Mouse (Mus musculus) C2C12 (cell line): ENCODE results near the gene Pih1d1. TPM values are rescaled to one million over a fixed set of nuclear protein-coding genes. Genes with fewer than 3 reads are reported as not detected.

Source experiments
- H3K27me3 ChIP-seq: one replicate; pipeline ENCODE4 v1.6.1; 2011; ENCODE audit not compliant: control insufficient read depth, insufficient read depth, insufficient read length
- H3K36me3 ChIP-seq: one replicate; pipeline ENCODE4 v1.6.1; 2011; ENCODE audit not compliant: control insufficient read depth, insufficient read depth
- H3K4me3 ChIP-seq: one replicate; pipeline ENCODE4 v1.5.1; 2011; ENCODE audit warnings: mild to moderate bottlenecking, control low read depth; ENCODE audit not compliant: poor library complexity, insufficient read depth, severe bottlenecking
- H3K79me2 ChIP-seq: one replicate; pipeline ENCODE4 v1.6.1; 2011; ENCODE audit not compliant: control insufficient read depth, insufficient read depth
- H3K79me3 ChIP-seq: one replicate; pipeline ENCODE4 v1.6.1; 2011; ENCODE audit warnings: low read depth, control low read depth
- H3ac ChIP-seq: one replicate; pipeline ENCODE3; 2011; ENCODE audit warnings: low read depth; ENCODE audit not compliant: control insufficient read depth, insufficient read length
- CEBPB ChIP-seq: IDR thresholded peaks from one replicate; pipeline ENCODE4 v1.6.1; 2011; ENCODE audit warnings: low read depth, mild to moderate bottlenecking, control low read depth, moderate library complexity
- CTCF ChIP-seq: IDR thresholded peaks from one replicate; pipeline ENCODE4 v1.5.1; 2011; ENCODE audit not compliant: control insufficient read depth, insufficient read depth, insufficient read length
- FOSL1 ChIP-seq: IDR thresholded peaks from one replicate; pipeline ENCODE4 v1.8.0; 2011; ENCODE audit warnings: mild to moderate bottlenecking, low read length; ENCODE audit not compliant: poor library complexity, insufficient read depth, severe bottlenecking
- MAX ChIP-seq: IDR thresholded peaks from one replicate; pipeline ENCODE4 v1.6.1; 2011; ENCODE audit warnings: mild to moderate bottlenecking, control low read depth
- MYOD1 ChIP-seq: IDR thresholded peaks from one replicate; pipeline ENCODE4 v1.6.1; 2011; ENCODE audit warnings: low read depth; ENCODE audit not compliant: control insufficient read depth, insufficient read length
- MYOG ChIP-seq: IDR thresholded peaks from one replicate; pipeline ENCODE4 v1.6.1; 2011; ENCODE audit not compliant: control insufficient read depth, insufficient read length; ENCODE audit errors: extremely low read depth
- USF1 ChIP-seq: IDR thresholded peaks from one replicate; pipeline ENCODE4 v1.6.1; 2011; ENCODE audit warnings: low read depth, mild to moderate bottlenecking, control low read depth, moderate library complexity
- polyA plus RNA-seq: library from polyadenylated mRNA; unstranded; fragments of >200 nt; fragmentation: generic; extraction: Trizol; gene quantifications from one replicate; pipeline ENCODE4 v1.2.1, GENCODE M21; 2012; ENCODE audit warnings: missing spikeins

Pih1d1 gene
- polyA plus RNA-seq, 1 experiment: 129 TPM

GRCm38 (mm10) chr7:45163735-45164490 is 9.8 kb downstream of the Pih1d1 start, which contains the start of gene Slc17a7:
Slc17a7 (plus strand) TSS chr7:45163949.
- no peaks in the 10 kb centered on the region for H3K36me3 ChIP-seq
- H3ac ChIP-seq: peak within 1 kb of the TSS; percentile 33
- peaks cover 45% of the 10 kb centered on the region for H3K27me3 ChIP-seq
- TF ChIP-seq MYOG (no peak), FOSL1 (no peak), MYOD1 (no peak), CTCF (no peak), CEBPB (no peak), USF1 (no peak), MAX (no peak)
- no peaks in the 10 kb centered on the region for H3K79me2 ChIP-seq
- H3K4me3 ChIP-seq: no peak within 1 kb of the TSS
- no peaks in the 10 kb centered on the region for H3K79me3 ChIP-seq

GRCm38 (mm10) chr7:45164833-45165232 is 10.7 kb downstream of the Pih1d1 start:
- Histone ChIP-seq H3K36me3 (no peaks in the 10 kb centered on the region), H3K4me3 (no peak overlapping the region), H3K27me3 (peaks cover 52% of the 10 kb centered on the region), H3ac (no peak overlapping the region), H3K79me3 (no peaks in the 10 kb centered on the region), H3K79me2 (no peaks in the 10 kb centered on the region)
- no peak for TF ChIP-seq MYOG
- no peak for TF ChIP-seq CEBPB
- TF ChIP-seq MYOD1: no peak
- no peak for TF ChIP-seq CTCF
- no peak for TF ChIP-seq USF1
- no peak for TF ChIP-seq FOSL1
- TF ChIP-seq MAX: no peak

- no peak overlapping the region for H3ac ChIP-seq
- H3K4me3 ChIP-seq: no peak overlapping the region
- H3K36me3 ChIP-seq: no peaks in the 10 kb centered on the region
- TF ChIP-seq CEBPB (no peak), USF1 (no peak), MYOD1 (no peak), FOSL1 (no peak), CTCF (no peak), MAX (no peak), MYOG (no peak)
- H3K27me3 ChIP-seq: peaks cover 55% of the 10 kb centered on the region
- H3K79me3 ChIP-seq: no peaks in the 10 kb centered on the region
- no peaks in the 10 kb centered on the region for H3K79me2 ChIP-seq
Measured at GRCm38 (mm10) chr7:45165701-45166100, 11.6 kb downstream of the Pih1d1 start.

- TF ChIP-seq USF1 (no peak), FOSL1 (no peak), CTCF (no peak), MYOD1 (no peak), CEBPB (no peak), MAX (no peak), MYOG (no peak)
- Histone ChIP-seq H3K4me3 (no peak overlapping the region), H3K79me2 (no peaks in the 10 kb centered on the region), H3ac (no peak overlapping the region), H3K79me3 (no peaks in the 10 kb centered on the region), H3K27me3 (peaks cover 55% of the 10 kb centered on the region), H3K36me3 (no peaks in the 10 kb centered on the region)
Measured at GRCm38 (mm10) chr7:45166950-45167401, 12.9 kb downstream of the Pih1d1 start.

GRCm38 (mm10) chr7:45167761-45168445 is 13.8 kb downstream of the Pih1d1 start:
- Histone ChIP-seq H3K79me3 (no peaks in the 10 kb centered on the region), H3K79me2 (no peaks in the 10 kb centered on the region), H3K27me3 (peaks cover 55% of the 10 kb centered on the region), H3K4me3 (no peak overlapping the region), H3ac (no peak overlapping the region), H3K36me3 (no peaks in the 10 kb centered on the region)
- no peak for TF ChIP-seq USF1
- TF ChIP-seq CTCF: no peak
- TF ChIP-seq CEBPB: no peak
- no peak for TF ChIP-seq MAX
- TF ChIP-seq FOSL1: no peak
- no peak for TF ChIP-seq MYOG
- TF ChIP-seq MYOD1: no peak

GRCm38 (mm10) chr7:45168656-45169055 is 14.6 kb downstream of the Pih1d1 start:
- Histone ChIP-seq H3K36me3 (no peaks in the 10 kb centered on the region), H3K79me2 (no peaks in the 10 kb centered on the region), H3K79me3 (no peaks in the 10 kb centered on the region), H3K27me3 (peaks cover 53% of the 10 kb centered on the region), H3ac (no peak overlapping the region), H3K4me3 (no peak overlapping the region)
- no peak for TF ChIP-seq MAX
- TF ChIP-seq FOSL1: no peak
- no peak for TF ChIP-seq USF1
- TF ChIP-seq CTCF: no peak
- no peak for TF ChIP-seq MYOD1
- TF ChIP-seq MYOG: no peak
- TF ChIP-seq CEBPB: no peak
